8 mouse cellular contexts compared by ENCODE assay signal in the genomic region with DNA sequence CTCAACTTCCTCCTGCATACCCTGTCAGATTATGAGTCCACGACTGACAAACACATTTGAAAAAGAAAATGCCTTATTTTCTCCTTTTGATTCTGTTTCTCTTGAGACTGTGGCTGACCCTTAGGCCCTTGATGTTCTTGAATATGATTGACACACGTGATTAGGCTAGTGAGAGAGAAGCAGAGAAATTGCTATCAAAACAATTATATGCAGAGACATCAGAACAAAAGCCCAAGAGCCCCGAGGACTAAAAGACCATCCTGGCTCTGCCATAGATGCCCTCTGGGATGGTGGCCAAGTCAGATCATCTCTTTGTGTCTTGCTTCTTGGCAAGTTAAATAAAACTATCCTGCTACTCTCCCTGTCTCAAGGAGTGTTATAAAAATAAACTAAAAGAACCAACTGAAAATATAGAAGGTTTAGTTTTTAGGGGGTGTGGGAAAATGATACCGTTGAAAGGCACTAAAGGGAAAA. TPM values are rescaled to one million over a fixed set of nuclear protein-coding genes. Genes with fewer than 3 reads are reported as not detected.
DNase-seq lines count a peak whose midpoint lies in the region; ATAC-seq and TF ChIP-seq lines count a peak whose summit lies in the region.

No protein-coding gene starts in this region.

- TF ChIP-seq EP300 in heart, postnatal 0 days (IDR thresholded peaks at IDR 0.05; ENCODE audit: low read depth) = no peak

- DNase-seq in gastrocnemius, adult 2 months = no peak
- DNase-seq in gastrocnemius, postnatal 36 days = no peak
- DNase-seq in G1E (ENCODE audit: low spot score) = no peak
- peak; percentile 12 for DNase-seq in heart, postnatal 0 days (ENCODE audit: low spot score)
- no peak for DNase-seq in gastrocnemius, adult 8-10 months (ENCODE audit: low spot score in 2 of 2)
- no peak for DNase-seq in right cerebral cortex, postnatal 4 days
- DNase-seq in spleen, postnatal 14 days (ENCODE audit: low spot score in 2 of 2) = no peak

- peak overlapping the region; percentile 77 for H3K4me3 ChIP-seq in gastrocnemius, adult 2 months
- peak overlapping the region; percentile 75 for H3K4me3 ChIP-seq in G1E (ENCODE audit: low read depth, low read length)
- H3K4me3 ChIP-seq in heart, postnatal 0 days (ENCODE audit: low read depth, low read length) = peak overlapping the region; percentile 64
- H3K4me3 ChIP-seq in liver, embryonic 15.5 days (replicated peaks) = peak overlapping the region; percentile 80

- H3K9ac ChIP-seq in heart, postnatal 0 days (replicated peaks; ENCODE audit: low read depth, low read length) = peak overlapping the region; percentile 75
- peak overlapping the region; percentile 79; the same call in 1 of the 2 replicates for H3K9ac ChIP-seq in liver, embryonic 15.5 days

- intact Hi-C loops in gastrocnemius, adult 2 months (cut with DNase I) = loop anchor here (1.0 to 2.0 kb wide), 2 partner anchors 23 to 49 kb away; a partner anchor contains a TSS
- intact Hi-C loops in gastrocnemius, postnatal 36 days (cut with DNase I) = loop anchor here (1.0 to 5.0 kb wide), 2 partner anchors 23 to 53 kb away; a partner anchor contains a TSS

- WGBS in heart, postnatal 0 days = 42% methylated on average over 4 of the region's 4 CpGs
- WGBS in liver, embryonic 15.5 days (ENCODE audit: insufficient replicate concordance) = 31% methylated on average over 4 of the region's 4 CpGs

- H3K27me3 ChIP-seq in G1E (ENCODE audit: insufficient read depth, low read length) = 0 out of 2 replicates have a peak, but pooled peaks cover 6% of the 10 kb centered on the region
- no peaks in the 10 kb centered on the region for H3K27me3 ChIP-seq in heart, postnatal 0 days (ENCODE audit: control insufficient read depth, insufficient read depth, low read length)
- no peaks in the 10 kb centered on the region for H3K27me3 ChIP-seq in liver, embryonic 15.5 days

- H3K4me2 ChIP-seq in heart, postnatal 0 days (ENCODE audit: low read depth, low read length) = peak overlapping the region; percentile 81
- H3K4me2 ChIP-seq in liver, embryonic 15.5 days = peak overlapping the region; percentile 98

- peaks cover 24% of the 10 kb centered on the region for H3K4me1 ChIP-seq in G1E (ENCODE audit: insufficient read depth, low read depth, low read length)
- peaks cover 7% of the 10 kb centered on the region; the same call in 1 of the 2 replicates for H3K4me1 ChIP-seq in heart, postnatal 0 days (ENCODE audit: control insufficient read depth, insufficient read depth)
- H3K4me1 ChIP-seq in liver, embryonic 15.5 days (replicated peaks) = peaks cover 20% of the 10 kb centered on the region

- no peak for ATAC-seq in G1E (ENCODE audit: extremely low read depth, insufficient number of reproducible peaks, low FRiP score, poor library complexity, severe bottlenecking)
- no peak for ATAC-seq in heart, postnatal 0 days (ENCODE audit: insufficient read depth, low read depth)
- ATAC-seq in liver, embryonic 15.5 days (ENCODE audit: insufficient read depth) = no peak

- no peak for TF ChIP-seq CTCF in gastrocnemius, adult 2 months (IDR thresholded peaks at IDR 0.05)
- no peak for TF ChIP-seq CTCF in G1E (IDR thresholded peaks at IDR 0.05; ENCODE audit: low read depth, low read length)
- TF ChIP-seq CTCF in heart, postnatal 0 days (IDR thresholded peaks at IDR 0.05; ENCODE audit: low read depth) = no peak

- no peaks in the 10 kb centered on the region for H3K9me3 ChIP-seq in G1E (replicated peaks)
- no peaks in the 10 kb centered on the region for H3K9me3 ChIP-seq in heart, postnatal 0 days (replicated peaks; ENCODE audit: control insufficient read depth, low read length)
- no peaks in the 10 kb centered on the region for H3K9me3 ChIP-seq in liver, embryonic 15.5 days (replicated peaks)

- no peaks in the 10 kb centered on the region for H3K36me3 ChIP-seq in G1E (replicated peaks)
- no peaks in the 10 kb centered on the region for H3K36me3 ChIP-seq in heart, postnatal 0 days (replicated peaks; ENCODE audit: control insufficient read depth, insufficient read depth, low read length)
- no peaks in the 10 kb centered on the region for H3K36me3 ChIP-seq in liver, embryonic 15.5 days (replicated peaks)

- peak overlapping the region; percentile 97 for H3K27ac ChIP-seq in gastrocnemius, adult 2 months
- H3K27ac ChIP-seq in heart, postnatal 0 days (ENCODE audit: low read depth) = peak overlapping the region; percentile 93
- H3K27ac ChIP-seq in liver, embryonic 15.5 days (replicated peaks) = peak overlapping the region; percentile 81

RNA-seq across cellular contexts. Expression of a gene that starts 22.1 kb away (rescaled TPM):
- total RNA-seq in gastrocnemius, adult 2 months (2021) = 10 to 100 TPM; 24.3 to 32.1 TPM
- 10 to 100 TPM; 25.8 to 27.6 TPM for total RNA-seq in gastrocnemius, postnatal 36 days (2021)
- 329 and 366 TPM in 2 replicates for total RNA-seq in G1E (2014; fragmentation: Nextera tagmentation)
- total RNA-seq in G1E (2017) = 76.1 and 80.7 TPM in 2 replicates
- polyA plus RNA-seq in G1E (2012) = 34.7 and 49.3 TPM in 2 replicates
- total RNA-seq in heart, postnatal 0 days (2014; rRNA removed; ENCODE audit: low replicate concordance) = 55.2 and 69.4 TPM in 2 replicates
- polyA plus RNA-seq in heart, postnatal 0 days (2015; fragmentation: Nextera tagmentation; extraction: Ambion mirVana) = 14.3 and 14.8 TPM in 2 replicates
- polyA plus RNA-seq in liver, embryonic 15.5 days (2015; fragmentation: Nextera tagmentation; extraction: Ambion mirVana) = 8.4 and 9.5 TPM in 2 replicates
- total RNA-seq in gastrocnemius, adult 8-10 months (2022) = 10 to 100 TPM; 16.6 to 26.1 (median 23.5) TPM
